Mouse (Mus musculus): ENCODE measurements around the gene Pla2g4f.

Pla2g4f gene

DNA sequence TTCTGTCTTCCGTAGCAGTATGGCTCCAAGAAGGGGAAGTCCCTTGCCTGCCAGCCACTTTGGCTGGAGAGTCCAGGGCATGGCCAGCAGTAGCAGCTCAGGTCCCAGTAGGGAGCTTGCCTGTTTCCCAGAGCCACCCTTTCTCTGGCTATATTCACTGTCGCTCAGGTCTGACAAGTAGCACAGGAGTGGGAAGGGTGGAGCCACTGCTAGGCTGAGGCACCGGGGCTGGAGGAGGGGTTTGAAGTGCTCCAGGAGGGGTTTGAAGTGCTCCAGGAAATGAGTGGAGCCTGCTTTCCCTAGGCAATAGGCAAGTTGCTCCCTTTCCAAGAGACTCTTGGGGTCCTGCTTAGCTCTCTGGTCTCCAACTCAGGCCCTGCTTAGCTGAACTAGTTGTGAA, at the start of gene Pla2g4f:
Gene Pla2g4f, minus strand, starts transcription at position 190 of the 400 bp plus-strand sequence.
- DNase-seq: no peak

DNA sequence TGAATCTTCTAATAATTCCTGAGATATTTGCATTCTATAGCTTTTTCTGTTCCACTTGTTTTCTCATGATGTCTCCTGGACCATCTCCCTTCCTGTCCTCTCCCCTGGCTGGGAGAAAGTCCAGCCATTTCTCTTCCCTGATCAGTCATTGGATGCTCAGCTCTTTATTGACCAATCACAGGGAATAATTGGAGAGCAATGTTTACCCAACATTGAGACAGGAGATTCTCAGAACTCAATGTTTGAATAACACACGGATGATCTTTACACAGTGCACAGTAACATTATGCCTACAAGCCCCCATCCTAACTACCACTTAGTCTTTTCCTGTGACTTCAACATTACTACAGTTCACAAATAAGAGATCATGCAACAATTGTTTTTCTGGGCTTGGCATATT, 46.5 kb upstream of the Pla2g4f start:
- DNase-seq: no peak

DNA sequence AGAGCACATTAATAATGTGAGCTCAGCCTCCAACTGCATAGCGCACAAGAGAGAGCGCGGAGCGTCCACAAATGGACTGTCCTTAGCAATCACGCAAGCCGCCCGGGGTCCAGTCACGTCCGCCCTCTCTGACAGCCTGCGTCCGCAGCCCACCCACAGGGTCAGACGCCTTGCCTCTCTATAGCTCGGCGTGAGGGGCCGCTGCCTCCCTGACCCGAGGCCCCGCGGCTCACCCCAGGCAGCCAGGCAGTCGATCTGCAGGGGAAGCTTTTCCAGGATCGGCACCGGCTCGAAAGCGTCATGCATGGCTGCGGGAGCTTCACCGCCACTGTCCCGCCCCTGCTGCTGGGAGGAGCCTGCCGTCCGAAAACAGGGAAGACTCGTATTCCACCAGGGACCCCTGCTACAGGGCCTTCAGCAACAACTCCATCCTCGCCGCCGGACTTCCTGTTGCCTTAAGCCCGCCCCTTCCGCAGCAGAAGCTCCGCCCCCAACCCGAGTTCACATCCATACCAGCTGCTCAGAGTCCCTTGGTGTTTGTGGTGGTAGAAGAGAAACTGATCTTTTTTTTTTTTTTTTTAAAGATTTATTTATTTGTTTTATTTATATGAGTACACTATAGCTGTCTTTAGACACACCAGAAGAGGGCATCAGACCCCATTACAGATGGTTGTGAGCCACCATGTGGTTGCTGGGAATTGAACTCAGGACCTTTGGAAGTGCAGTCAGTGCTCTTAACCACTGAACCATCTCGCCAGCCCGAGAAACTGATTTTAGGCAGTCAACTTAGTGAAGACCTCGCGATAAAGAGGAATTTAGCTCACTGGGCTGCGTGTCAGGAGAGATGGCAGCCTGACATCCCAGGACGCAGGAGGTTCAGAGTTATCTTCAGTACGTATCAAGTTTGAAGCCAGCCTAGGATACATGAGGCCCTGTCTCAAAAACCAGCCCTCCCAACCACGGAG, 39.0 kb upstream of the Pla2g4f start, which contains the start of gene Vps39:
Gene Vps39, minus strand, starts transcription at position 456 of the 965 bp plus-strand sequence.
- peak; percentile 93 for DNase-seq

DNA sequence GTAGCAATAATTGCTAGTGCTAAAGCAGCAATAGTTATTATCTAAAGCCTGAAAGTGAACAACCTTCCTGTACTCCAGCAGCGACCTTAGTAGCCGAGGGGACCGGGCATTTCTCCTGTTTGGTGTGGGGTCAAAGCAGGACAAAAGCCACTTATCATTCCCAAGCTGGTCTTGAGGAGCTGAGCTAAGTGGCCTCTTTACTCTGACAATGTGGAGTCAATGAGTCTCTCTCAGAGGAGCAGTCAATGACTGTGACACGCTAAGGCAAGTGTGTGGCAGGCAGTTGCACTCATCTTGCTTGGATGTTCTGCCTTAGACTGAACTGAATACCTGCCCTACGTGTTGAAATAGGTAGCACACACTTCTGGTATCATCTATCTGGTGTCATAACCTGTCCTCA, 37.4 kb upstream of the Pla2g4f start:
- DNase-seq: no peak

DNA sequence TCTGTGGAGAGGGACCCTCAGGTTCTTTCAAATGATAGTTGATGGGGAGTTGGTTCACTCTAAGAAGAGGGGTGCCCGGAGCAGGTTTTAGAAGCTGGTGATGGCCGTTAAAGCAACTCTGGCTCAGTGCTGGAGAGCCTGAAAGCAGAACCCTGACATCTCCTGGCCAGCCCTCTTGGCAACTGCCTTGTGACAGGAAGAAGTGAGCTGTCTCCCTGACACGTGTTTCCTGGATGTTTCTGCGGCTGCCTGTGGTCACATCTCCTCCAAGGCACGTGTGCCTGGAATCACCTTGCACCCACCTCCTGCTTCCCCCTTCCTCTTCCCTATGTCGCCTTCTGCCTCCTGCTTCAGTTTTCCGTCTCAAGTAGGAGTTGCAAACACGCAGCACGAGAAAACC, 34.2 kb upstream of the Pla2g4f start:
- DNase-seq: peak; percentile 59

DNA sequence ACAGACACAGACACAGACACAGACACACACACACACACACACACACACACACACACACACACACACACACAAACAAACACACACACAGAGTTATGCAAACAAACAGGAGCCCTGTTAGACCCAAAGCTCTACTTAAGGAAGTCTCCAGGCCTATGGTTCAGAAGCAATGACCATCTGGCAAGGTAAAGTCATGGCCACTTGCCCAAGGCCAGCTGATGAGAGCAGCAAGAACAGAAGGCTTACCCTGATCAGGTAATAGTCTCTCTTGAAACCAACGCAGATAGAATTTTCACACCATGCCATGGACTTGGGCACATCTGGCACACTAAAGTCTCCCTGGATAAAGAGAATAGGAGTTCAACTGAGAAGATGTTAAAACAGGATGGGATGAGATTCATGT, 27.8 kb upstream of the Pla2g4f start:
- DNase-seq: no peak

DNA sequence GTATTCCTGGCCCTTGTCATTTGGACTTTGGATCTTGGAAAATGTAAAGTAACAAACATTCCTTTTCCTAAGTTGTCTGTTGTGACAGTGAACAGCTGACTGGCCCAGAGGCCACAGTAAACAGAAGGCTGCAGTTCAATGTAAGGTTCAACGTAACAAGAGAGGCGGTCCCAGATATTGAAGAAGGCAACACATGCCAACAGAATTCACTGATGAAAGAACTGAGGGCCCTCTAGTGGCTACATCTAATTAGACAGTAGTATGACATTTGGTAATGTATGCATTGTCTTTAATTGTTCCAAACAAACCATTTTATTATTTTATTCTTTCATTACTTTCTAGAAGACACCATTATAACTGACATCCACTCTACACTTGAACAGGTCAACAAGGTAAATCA, 23.9 kb upstream of the Pla2g4f start:
- no peak for DNase-seq

DNA sequence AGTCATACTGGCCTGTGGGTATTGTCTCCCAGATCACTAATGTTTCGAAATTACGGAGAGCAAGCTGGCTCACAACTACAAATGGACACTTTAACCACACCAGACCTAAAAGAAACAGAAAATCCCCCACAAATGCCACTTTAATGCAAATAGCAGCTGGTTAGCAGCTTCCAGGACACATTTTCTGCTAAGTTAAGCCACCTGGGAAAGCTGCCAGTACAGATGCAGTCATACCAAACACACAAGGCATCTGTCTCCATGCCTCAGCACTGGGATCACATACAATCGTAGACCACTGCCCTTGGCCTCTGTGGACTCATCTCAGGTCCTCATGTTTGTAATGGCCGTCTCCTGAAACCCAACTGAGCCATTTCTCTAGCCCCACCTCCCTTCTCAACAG, 17.6 kb upstream of the Pla2g4f start:
- no peak for DNase-seq

DNA sequence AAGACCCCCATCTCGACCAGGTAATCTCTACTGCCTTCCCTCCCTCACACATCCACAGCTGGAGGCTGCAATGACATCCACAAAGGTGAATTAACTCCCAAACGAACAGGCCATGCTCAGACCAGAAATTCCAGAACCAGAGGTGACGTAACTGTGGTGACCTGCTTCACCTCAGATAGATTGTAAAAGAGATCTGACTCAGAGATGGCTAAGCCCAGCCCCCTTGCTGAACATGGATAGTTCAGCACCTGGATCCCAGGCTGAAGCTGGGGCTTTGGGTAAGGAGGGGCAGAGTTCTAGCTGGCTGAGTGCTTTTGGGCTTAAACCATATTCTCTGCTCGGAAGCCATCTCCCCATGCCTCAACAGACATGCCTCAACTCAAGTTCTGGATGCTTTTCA, 1.1 kb upstream of the Pla2g4f start:
- no peak for DNase-seq

DNA sequence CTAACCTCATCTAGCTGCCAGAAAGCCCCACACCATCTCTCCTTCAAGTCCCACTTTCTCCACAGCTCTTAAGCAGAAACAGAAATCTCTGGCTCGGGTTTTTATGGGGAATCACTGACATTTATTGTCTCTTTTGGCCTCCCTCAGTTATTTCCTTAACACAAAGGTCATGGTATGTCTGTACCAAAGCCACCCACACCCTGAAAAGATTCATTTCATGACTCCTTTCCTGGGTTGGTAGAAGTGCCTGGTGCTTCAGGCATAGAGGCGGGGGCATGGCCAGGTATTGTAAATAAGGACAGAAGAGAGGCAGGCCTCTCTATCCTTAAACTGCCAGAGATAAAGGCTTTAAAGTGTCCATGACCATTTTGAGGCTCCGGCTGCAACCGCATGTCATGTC, 522 bp upstream of the Pla2g4f start:
- DNase-seq: no peak

DNA sequence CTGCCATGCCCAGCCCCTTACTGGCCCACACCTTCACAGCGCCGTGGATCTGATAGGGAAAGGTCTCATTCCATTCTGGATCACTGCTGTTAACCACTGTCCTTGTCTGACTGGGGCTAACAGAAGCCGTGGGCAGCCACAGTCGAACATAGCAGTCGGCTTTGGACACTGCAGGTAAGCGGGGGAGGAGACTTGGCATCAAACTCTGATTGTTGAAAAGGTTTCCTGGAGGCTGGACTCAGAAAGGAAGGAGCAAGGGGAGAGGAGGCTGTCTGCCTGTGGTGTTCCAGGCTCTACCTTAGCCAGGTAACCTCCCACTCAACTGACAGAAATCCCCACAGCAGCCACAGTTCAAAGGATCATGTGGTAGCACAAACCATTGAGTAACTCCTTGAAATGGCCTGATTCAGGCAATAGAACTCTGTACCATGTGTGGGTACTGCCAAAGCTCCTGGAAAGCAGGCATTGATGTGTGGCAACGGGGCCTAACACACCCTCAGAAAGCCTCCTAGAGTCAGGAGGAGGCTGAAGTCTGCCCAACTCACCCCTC, 1.6 kb downstream of the Pla2g4f start:
- no peak for DNase-seq

DNA sequence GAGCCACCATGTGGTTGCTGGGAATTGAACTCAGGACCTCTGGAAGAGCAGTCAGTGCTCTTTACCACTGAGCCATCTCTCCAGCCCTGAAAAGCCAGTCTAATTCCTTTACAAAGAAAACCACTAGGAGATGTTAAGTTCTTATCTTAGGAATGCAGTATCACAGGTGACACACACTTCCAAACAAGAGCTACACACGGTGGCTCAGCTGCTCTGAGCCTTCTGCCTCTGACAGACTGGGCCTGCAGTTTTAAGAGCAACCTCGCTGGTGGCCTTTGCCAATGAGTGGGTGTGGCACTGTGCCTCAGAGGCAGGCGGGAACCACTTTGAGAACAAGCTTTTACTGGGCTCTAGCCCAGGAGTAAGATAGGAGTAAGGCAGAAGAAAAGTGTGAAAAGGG, 9.9 kb downstream of the Pla2g4f start:
- no peak for DNase-seq

DNA sequence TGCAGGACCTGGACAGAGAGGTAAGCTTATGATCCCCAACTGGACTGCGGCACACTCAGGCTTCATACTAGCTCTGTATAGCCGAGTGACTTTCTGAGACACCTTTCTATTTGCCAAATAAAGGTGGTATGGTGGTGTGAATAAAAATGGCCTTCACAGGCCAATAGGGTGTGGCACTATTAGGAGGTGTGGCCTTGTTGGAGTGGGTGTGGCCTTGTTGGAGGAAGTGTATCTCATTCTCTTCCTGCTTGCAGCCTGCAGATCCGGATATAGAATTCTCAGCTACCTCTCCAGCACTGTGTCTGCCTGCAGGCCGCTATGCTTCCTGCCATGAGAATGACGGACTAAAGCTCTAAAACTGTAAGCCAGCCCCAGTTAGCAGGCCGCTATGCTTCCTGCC, 12.9 kb downstream of the Pla2g4f start:
- DNase-seq: no peak

DNA sequence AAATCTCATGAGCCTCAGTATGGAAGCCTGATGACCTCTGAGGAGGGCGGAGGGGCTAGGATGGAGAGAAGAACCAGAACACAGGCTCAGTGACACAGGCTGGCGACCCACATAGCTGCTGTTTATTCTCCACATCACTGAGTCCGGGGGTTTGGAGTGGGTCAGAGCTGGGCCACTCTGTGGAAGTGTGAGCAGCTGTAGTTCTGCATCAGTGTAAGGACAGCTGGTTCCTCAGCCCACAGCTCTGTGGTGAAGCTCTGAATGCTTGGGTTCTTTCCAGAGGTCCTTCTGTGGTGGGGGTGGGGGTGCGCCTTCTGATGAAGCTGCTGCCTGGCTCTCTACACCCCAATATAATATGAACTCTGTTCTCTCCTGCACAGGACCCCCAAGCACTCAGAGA, 14.1 kb downstream of the Pla2g4f start:
- no peak for DNase-seq

DNA sequence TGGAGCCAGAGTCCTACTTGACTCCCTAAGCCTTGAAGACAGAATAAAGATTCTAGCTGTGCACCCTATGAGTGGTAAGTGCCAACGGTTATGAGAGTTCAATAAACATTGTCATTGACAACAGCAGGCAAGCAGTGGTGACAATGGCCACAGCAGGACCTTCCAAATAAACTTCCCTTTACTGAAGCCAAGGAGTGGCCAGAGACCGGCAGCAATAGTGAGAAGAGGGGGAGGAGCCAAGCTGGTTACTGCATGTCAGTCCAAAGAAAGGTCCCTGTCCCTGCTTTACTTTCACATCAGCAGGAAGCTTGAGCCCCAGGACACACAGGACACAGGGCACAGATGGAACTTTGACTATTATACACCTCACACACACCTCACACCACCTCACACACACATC, 17.8 kb downstream of the Pla2g4f start:
- no peak for DNase-seq

DNA sequence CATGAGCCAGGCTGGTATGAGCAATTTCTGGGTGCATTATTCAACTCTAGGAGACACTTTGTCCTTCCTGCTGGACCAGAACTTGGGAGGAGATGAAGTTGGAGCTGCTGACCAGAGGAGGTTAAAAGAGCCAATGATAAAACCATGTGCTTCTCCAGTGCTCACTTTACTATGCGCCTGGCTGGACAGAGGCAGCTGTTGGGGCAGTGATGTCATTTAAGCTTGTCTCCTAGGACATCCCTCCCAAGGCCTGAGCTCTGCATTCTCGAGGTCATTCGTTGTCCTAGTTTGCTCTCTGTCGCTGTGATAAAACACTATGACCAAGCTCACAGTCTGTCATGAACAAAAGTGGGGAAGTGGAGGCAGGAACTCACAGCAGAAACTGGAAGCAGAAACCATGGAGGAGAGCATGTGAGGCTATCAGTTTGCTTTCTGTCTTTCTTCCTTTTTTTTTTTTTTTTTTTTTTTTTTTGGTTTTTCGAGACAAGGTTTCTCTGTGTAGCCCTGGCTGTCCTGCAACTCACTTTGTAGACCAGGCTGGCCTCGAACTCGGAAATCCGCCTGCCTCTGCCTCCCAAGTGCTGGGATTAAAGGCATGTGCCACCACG, 22.4 kb downstream of the Pla2g4f start:
- no peak for DNase-seq

DNA sequence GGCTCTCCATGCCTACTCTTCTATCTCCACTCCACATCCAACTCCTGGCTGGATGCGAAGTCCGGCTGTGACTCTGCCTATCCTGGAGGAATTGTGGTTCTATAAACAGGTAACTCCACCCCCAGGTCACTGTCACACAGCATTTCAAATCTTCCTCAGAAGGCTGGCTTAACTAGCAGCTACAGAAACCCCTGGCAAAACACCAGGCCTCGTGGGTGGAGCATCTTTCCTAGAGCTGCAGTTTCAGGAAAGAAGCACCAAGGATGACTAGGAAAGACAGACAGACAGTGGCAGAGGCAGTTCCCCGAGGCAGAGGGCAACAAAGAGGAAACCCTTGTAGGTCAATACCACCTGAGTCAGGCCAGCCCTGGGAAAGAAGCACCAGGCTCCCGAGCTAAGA, 25.0 kb downstream of the Pla2g4f start, which contains the start of gene Pla2g4d:
Gene Pla2g4d, minus strand, starts transcription at position 203 of the 400 bp plus-strand sequence.
- no peak for DNase-seq

DNA sequence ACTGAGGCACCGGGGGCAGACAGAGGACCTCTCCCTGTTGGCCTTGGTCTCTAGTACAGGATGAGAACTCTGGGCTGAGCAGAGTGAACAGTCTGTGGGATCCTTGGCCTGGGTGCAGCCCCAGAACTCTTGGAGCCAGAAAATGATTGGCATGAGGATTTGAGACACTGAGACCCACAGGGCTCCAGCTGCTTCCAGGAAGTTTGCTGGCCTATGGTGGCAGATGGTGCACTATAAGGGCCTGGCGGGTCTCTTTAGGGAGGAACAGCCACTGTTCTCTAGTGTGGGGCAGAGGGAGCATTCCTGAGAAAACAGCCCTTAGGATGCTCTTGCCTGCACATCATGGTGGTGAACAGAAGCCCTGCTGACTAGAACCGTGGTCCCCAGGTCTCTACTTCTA, 25.6 kb downstream of the Pla2g4f start:
- DNase-seq: no peak

DNA sequence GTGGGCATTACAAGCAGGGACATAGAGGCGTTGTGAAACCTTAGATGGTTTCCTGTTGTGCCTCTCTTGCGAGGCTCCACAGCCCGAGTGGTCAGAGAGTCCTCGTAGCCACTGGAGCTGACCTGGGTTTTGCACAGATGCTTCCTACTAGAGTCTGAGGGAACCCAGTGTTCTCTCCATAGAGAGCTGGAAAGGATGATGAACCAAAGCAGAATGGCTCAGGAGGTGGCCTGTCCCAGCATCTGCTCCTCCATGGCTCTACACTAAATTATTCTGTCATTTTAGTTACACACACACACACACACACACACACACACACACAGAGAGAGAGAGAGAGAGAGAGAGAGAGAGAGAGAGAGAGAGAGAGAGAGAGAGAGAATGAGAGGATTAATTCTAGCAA, 28.3 kb downstream of the Pla2g4f start:
- no peak for DNase-seq

DNA sequence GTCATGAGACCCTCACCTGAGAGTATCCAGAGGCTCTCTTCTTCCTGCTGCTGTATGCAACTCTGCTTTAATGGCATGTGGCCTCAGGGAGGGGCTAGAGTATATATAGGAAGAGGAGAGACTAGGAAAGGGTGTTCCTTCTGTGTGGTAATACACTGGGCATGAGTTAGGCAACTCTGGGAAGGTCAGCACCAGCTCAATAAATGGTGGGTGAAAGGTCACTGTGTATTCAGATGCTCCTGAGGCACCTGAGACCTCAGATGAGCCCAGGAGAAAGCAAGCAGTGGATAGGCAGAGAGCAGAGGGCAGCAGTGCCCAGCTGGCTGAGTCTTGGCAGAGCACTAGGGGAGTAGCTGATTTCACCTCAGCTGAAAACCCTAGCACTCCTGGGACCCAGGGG, 29.3 kb downstream of the Pla2g4f start:
- DNase-seq: no peak

DNA sequence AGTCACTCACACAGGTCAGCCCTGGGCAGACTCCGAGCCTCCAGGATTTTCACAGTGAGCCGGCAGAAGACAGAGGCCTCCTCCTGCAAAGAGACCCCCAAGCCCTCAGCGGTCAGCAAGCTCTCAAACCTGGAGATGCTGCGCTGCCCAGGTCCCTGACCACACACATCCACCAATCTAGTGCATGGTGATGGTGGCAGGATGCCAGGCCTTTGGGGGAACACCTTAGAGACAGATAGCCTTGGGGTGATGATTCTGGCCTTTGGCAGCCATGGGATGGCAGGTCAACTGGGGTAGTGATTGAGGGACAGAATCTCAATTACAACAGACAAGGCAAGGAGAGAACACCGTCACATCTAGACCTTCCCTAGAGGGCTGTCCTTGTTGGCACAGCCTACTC, 29.9 kb downstream of the Pla2g4f start:
- no peak for DNase-seq

DNA sequence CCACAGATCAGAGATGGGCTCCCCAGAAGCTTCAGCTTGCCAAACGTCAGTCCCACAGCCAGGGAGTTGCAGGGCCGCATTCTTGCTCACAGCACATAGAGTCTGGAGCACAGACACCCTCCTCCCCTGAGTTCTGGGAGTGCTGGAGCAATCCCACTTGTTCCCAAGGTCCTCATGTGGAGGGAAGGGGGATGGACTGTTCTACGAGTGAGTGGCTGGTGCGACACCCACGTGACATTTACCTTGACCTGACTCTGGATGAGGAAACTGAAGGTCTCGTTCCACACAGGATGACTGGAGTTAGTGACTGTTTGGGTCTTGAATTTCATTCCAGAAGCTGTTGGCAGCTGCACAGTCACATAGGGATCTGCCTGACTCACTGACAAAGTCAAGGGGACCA, 30.4 kb downstream of the Pla2g4f start:
- no peak for DNase-seq

DNA sequence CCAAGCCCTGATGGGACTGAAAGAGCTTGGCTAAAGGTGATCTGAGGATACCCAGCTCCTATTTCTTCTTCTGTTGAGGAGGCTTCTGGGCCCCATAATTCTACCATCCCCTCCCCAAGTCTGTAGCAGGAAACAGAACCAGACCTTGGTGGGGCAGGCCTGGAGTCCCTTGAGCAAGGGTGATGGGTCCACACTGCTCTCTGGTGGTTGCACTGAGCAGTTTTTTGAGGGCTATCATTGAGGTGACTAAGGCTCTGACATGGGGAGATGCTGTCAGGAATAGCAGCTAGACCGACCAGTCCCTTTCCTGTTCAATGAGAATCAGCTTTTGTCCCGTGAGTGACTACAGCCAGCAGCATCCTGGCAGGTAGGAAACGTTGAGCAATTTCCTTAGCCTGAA, 32.7 kb downstream of the Pla2g4f start:
- DNase-seq: no peak

DNA sequence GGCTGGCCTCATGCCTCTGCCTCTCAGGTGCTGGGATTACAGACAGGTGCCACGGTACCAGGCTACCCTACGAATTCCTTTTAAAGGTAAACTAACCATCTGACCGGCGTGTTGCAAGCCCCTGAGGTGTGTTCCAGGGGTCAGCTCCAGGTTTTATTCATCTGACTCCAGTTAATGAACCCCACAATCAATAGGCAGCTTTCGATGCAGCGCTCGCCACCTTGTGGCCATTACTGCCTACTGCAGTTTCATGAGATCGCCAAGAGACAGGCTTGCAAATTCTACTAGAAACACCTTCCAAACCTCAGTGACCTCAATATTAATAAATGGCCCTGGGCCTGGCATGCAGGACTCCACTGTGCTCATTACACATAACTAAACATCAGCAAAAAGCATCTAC, 34.0 kb downstream of the Pla2g4f start:
- no peak for DNase-seq

All from layer of hippocampus, adult 9-11 months (tissue).